Mouse (Mus musculus) frontal cortex, postnatal 10 days (tissue): Measurements from ENCODE around the gene F830045P16Rik.
"Not testable (repeated sequence)": the region's sequence is repeated elsewhere in the genome, so short reads cannot be mapped to it uniquely, and the experiment has no call there.

Source experiments
- DNase-seq, 2 experiments: peaks; one replicate each; pipeline ENCODE4 v3.0.0; 2022; ENCODE audit warnings: low spot score in 2 of 2, mixed read lengths in 1 of 2

Gene F830045P16Rik

GRCm38 (mm10) chr2:129489496-129490285 lies 46.7 kb downstream of the F830045P16Rik start:
- no peak for DNase-seq

- no peak for DNase-seq
Measured at GRCm38 (mm10) chr2:129483150-129483549, 53.3 kb downstream of the F830045P16Rik start.

- DNase-seq, result no peak
Measured at GRCm38 (mm10) chr2:129471905-129472304, 64.5 kb downstream of the F830045P16Rik start.

GRCm38 (mm10) chr2:129470839-129471238 lies 65.6 kb downstream of the F830045P16Rik start:
- no peak for DNase-seq

GRCm38 (mm10) chr2:129438772-129439171 lies 97.6 kb downstream of the F830045P16Rik start:
- DNase-seq, result not testable (repeated sequence)

- DNase-seq, result no peak
Measured at GRCm38 (mm10) chr2:129435154-129435553, 101.2 kb downstream of the F830045P16Rik start.

- DNase-seq, result no peak
Measured at GRCm38 (mm10) chr2:129423741-129424140, 112.7 kb downstream of the F830045P16Rik start.

- DNase-seq, result no peak
Measured at GRCm38 (mm10) chr2:129420897-129421561, 115.4 kb downstream of the F830045P16Rik start.

GRCm38 (mm10) chr2:129419361-129419880 lies 117.0 kb downstream of the F830045P16Rik start:
- no peak for DNase-seq

GRCm38 (mm10) chr2:129414593-129414992 lies 121.8 kb downstream of the F830045P16Rik start:
- no peak for DNase-seq

- no peak for DNase-seq
Measured at GRCm38 (mm10) chr2:129413488-129413887, 122.9 kb downstream of the F830045P16Rik start.

- no peak for DNase-seq
Measured at GRCm38 (mm10) chr2:129411651-129412050, 124.8 kb downstream of the F830045P16Rik start.

- DNase-seq, result no peak
Measured at GRCm38 (mm10) chr2:129410344-129410743, 126.1 kb downstream of the F830045P16Rik start.

- DNase-seq, result peak; percentile 76 to 83
Measured at GRCm38 (mm10) chr2:129408476-129408875, 127.9 kb downstream of the F830045P16Rik start.
